Mouse (Mus musculus) left cerebral cortex, adult 9 months (tissue): ENCODE data around the gene Hectd1.
A peak's percentile ranks its signal among the peaks of the same experiment; 100 is the strongest.

Source experiments
- DNase-seq, 2 experiments: peaks; one replicate each; pipeline ENCODE4 v3.0.0; 2022; ENCODE audit warnings: low spot score in 2 of 2

The Hectd1 gene

GRCm38 (mm10) chr12:51768702-51769101 lies 60.6 kb downstream of the Hectd1 start:
- DNase-seq: no peak

- DNase-seq: no peak
Observed at GRCm38 (mm10) chr12:51767454-51767853, 61.9 kb downstream of the Hectd1 start.

DNA sequence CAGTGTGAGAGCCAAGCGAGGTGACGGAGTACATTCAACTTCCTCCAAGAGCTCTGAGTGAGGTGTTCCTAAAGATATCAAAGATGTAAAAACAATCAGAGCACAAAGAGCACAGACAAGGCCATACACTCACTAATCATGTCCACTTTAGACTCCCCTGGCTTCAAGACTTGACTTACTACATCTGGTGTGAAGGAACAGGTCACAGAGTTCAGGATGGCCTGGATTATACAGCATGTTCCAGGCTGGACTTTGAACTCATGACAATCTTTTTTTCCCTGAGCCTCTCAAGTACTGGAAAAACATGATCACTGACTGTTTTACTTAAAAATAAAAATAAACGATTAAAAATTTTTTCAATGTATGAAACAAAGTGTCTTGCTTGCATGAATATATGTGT lies 70.0 kb downstream of the Hectd1 start:
- no peak for DNase-seq

DNA sequence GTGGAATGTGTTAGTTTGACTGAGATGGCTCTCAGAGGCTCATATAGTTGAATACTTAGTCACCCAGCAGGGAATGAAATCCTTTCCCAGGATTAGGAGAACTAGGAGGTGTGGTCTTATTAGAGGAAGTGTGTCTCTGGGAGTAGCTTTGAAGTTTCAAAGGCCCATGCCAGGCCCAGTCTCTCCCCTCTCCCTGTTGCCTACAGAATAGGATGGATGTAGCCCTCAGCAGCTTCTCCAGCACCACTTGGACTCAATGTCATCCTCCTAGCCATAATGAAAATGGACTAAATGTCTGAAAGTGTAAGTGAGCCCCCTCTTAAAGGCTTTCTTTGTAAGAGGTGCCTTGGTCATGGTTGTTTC lies 72.8 kb downstream of the Hectd1 start:
- no peak for DNase-seq

DNA sequence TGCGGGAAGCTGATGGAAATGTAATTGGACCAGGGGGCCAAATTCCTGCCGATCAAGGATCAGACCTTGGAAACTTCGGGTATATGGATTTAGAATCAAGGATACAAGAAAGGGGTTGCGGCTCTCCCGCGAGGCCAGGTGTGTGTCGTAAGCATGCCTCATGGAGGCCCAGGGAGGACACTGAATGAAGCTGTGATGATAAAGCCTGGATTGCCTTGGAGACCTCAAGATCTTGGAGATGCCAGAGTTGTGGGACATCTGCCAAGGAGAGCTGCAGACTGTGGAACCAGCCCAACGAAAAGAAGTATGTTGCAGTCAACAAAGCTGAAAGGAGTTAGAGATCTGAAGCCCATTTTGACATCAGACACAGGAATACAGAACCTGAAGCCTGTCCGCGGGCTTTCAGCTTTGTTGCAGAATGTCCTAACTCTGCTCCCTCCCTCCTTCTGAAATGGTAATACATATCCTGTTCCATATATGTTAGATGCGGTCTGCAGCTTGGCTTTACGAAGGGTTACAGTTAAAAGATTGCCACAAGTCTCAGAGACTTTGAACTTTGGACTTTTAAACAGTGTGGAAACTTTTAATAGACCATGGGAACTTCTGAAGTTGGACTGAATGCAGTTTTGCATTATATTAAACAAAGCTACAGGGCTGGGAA lies 73.3 kb downstream of the Hectd1 start:
- no peak for DNase-seq

GRCm38 (mm10) chr12:51747348-51747747 lies 82.0 kb downstream of the Hectd1 start:
- no peak for DNase-seq

- no peak for DNase-seq
Observed at GRCm38 (mm10) chr12:51744957-51745356, 84.4 kb downstream of the Hectd1 start.

DNA sequence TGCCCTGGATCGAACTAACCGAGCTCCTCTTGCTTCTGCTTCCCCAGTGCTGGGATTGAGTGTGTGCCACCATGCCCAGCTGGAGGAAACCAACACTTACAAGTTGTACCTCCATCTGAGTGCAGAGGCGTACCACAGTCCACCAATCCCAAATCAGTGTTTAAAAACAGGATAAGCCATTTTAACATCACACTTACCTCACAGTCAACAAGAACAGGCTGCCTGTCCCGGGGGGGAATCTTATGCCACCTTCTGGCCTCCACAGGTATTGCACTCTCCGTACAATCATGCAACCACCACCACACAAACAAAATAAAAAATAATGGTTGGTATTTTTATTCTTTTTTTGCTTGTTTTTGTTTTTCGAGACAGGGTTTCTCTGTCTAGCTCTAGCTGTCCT lies 87.6 kb downstream of the Hectd1 start:
- no peak for DNase-seq

- DNase-seq: no peak
Observed at GRCm38 (mm10) chr12:51736807-51737206, 92.5 kb downstream of the Hectd1 start.

- no peak for DNase-seq
Observed at GRCm38 (mm10) chr12:51736381-51736780, 93.0 kb downstream of the Hectd1 start.

DNA sequence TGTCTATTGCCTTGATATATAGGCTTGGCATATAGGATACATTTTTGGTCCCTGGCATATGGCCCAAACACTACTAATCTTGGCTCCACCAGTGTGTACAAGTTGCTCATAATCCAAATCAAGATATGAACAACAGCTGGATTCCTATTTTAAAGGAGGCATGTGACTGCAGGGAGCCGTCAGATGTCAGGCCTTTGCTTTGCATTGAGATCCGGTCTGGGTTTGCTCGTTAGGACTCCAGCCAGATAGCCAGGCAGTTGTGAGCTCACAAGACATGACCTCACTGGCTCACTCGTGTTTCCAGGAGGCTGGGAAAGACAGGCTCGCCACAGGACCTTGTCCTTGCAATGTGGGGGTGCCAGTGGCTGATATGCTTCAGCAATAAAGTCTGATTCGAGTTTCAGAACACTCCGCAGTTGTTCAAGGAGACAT lies 93.5 kb downstream of the Hectd1 start:
- no peak for DNase-seq

- DNase-seq: no peak
Observed at GRCm38 (mm10) chr12:51734605-51735211, 94.6 kb downstream of the Hectd1 start.

DNA sequence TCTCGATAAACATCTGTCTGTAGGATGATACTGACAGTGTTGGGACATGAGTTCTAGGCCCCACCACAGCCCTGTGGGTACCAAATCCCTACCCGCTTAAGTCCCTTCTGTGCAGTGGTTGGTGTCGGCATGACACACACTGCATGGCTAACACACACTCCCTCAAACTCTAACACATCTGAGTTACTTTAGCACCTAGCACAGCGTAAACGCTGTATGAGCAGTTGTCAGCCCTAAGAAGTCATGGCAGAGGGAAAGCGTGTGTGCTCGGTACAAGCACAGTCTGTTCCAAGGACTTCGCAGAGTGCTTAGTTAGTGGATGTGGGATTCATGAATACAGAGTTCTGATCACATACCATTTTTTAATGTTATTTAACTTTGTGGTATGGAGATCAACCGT lies 99.5 kb downstream of the Hectd1 start:
- no peak for DNase-seq

GRCm38 (mm10) chr12:51729058-51729457 lies 100.3 kb downstream of the Hectd1 start:
- peak in 1 of 2 experiments; percentile 50 for DNase-seq

DNA sequence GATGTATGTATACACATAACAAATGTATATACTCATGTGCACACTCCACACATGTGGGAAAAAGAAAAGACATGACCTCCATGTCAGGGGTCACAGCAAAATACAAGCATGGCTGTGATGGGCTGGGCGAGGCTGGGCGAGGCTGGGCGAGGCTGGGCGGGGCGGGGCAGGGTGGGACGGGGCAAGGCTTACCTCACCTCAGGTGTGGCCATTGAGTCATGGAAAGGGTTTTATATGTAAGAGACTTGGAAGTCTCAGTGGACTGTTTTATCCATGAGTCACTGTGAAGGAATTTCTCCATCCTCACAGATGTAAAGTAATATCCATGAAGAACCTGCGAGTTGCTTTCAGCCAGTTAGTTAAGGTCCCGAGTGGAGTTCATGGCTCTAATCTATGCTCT lies 107.5 kb downstream of the Hectd1 start:
- no peak for DNase-seq

GRCm38 (mm10) chr12:51718617-51719016 lies 110.7 kb downstream of the Hectd1 start:
- DNase-seq: no peak

GRCm38 (mm10) chr12:51712685-51713084 lies 116.7 kb downstream of the Hectd1 start:
- no peak for DNase-seq

DNA sequence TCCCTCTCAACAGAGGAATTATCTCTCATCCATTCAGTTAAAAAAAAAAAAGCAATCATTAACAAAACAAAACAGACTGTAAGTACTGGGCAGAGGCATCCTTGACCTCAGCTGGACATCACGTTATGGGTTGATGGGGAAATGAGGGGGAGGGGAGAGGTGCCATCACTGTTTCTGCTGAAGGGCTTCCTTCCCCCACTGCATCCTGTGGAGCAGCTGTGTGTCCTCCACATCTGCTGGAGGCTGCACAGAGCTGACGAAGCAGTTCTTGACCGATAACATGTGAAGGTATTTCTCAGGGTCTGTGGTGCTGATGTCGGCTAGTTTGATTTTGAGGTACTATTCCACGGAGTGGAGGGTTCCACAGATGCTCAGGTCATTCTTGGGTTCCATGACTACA lies 119.2 kb downstream of the Hectd1 start:
- no peak for DNase-seq

DNA sequence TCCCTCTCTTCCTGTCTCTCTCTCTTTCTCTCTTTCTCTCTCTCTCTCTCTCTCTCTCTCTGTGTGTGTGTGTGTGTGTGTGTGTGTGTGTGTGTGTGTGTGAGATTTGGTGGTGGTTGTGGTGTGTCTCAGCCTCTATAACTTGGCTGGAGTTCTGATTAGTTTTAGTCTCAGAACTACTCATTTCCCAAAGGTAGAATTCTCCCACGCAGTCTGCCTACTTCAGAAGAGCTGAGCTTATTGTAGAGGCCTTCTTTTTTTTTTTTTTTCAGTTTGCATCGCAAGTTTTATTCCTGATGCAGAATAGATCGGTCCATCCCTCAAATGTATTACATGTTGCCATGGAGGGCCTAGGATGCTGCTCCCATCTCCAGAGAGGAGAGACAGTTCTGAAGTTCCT lies 119.6 kb downstream of the Hectd1 start:
- DNase-seq: no peak

GRCm38 (mm10) chr12:51708941-51709686 lies 120.2 kb downstream of the Hectd1 start:
- peak; percentile 61 to 89 for DNase-seq

DNA sequence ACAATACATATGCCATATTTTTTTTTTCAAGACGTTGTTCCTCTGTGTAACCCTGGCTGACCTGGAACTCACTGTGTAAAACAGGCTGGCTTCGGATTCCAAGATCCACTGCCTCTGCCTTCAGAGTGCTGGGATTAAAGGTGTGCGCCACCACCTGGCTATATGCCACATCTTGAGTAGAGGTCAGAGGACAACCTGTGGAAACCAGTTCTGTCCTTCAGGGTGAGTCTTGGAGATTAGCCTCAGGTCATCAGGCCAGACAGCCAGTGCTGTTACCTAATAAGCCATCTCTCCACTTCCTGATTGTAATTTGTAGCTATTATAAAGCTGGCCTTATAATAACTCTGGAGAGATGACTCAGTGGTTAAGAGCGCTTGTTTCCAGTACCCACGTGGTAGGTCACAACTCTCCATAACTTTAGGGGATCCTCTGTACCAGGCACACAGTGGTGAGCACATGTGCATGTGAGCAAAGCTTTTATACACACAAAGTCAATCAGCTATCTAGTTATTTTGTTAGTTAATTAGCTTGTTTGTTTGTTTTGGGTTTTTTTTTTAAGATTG lies 122.6 kb downstream of the Hectd1 start:
- no peak for DNase-seq

DNA sequence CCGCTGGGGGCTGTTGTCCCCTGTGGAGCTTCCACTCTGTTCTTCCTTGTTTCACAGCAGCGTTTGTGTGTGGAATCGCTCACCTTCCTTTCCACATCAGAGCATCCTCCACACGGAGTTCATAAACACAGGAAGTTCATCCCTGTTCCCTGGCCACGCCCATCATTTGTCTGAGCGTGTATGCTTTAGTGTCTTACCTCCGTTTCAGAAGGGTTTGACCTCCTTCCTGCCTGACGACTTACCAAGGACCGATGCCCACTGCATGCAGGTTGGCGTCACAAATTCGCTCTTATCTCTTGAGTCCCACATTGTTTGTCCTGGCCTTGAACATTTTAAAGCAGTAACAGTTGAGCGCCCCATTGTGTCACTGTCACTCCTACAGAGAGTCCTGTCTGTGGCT lies 123.6 kb downstream of the Hectd1 start:
- DNase-seq: no peak

GRCm38 (mm10) chr12:51704572-51704971 lies 124.8 kb downstream of the Hectd1 start:
- DNase-seq: no peak
